Mouse (Mus musculus) liver, embryonic 13.5 days (tissue): ENCODE measurements around the gene Mief1. TPM values are rescaled to one million over a fixed set of nuclear protein-coding genes. Genes with fewer than 3 reads are reported as not detected.

ENCODE experiments used
- ATAC-seq: fragments of 200-750 bp; cut with Nextera tagmentation; 2 replicates; pipeline ENCODE4 v1.8.0; 2017; ENCODE audit warnings: low read depth, mild to moderate bottlenecking, moderate number of reproducible peaks, moderate library complexity
- DNase-seq: peaks from one replicate; pipeline ENCODE4 v3.0.0; 2022
- H3K27ac ChIP-seq: fragments of 300-500 bp; sonication (generic); 2 replicates; pipeline ENCODE4 v1.5.1; 2015; ENCODE audit warnings: moderate library complexity, mild to moderate bottlenecking, inconsistent platforms
- H3K27me3 ChIP-seq: fragments of 300-500 bp; sonication (generic); 2 replicates; pipeline ENCODE4 v1.6.1; 2015; ENCODE audit warnings: mild to moderate bottlenecking, inconsistent platforms
- H3K36me3 ChIP-seq: fragments of 300-500 bp; sonication (generic); 2 replicates; pipeline ENCODE4 v1.6.1; 2015; ENCODE audit warnings: mild to moderate bottlenecking, inconsistent platforms
- H3K4me1 ChIP-seq: fragments of 300-500 bp; sonication (generic); replicated peaks from 2 replicates; pipeline ENCODE4 v1.6.1; 2015; ENCODE audit warnings: inconsistent platforms
- H3K4me2 ChIP-seq: fragments of 300-500 bp; sonication (generic); 2 replicates; pipeline ENCODE4 v1.6.1; 2015; ENCODE audit warnings: inconsistent platforms, mild to moderate bottlenecking, moderate library complexity
- H3K4me3 ChIP-seq: fragments of 300-500 bp; sonication (generic); replicated peaks from 2 replicates; pipeline ENCODE4 v1.5.1; 2015; ENCODE audit warnings: mild to moderate bottlenecking, inconsistent platforms
- H3K9ac ChIP-seq: fragments of 300-500 bp; sonication (generic); 2 replicates; pipeline ENCODE4 v1.6.1; 2015; ENCODE audit warnings: mild to moderate bottlenecking, inconsistent platforms
- H3K9me3 ChIP-seq: fragments of 300-500 bp; sonication (generic); replicated peaks from 2 replicates; pipeline ENCODE4 v1.6.1; 2016; ENCODE audit warnings: inconsistent platforms
- WGBS: fragments of 180-500 bp; shearing (Covaris S2); methylation state at CpG from one replicate; pipeline ENCODE4 v1.1.7; 2015; ENCODE audit not compliant: insufficient replicate concordance; 5-methylcytosine and 5-hydroxymethylcytosine counted together
- polyA plus RNA-seq: library from polyadenylated mRNA; unstranded; fragments of >200 nt; fragmentation: Nextera tagmentation; extraction: Ambion mirVana; gene quantifications from 2 replicates; pipeline ENCODE4 v1.2.1, GENCODE M21; 2015

Mief1 gene
- polyA plus RNA-seq, result 18.4 and 21.5 TPM in 2 replicates

- no peaks in the 10 kb centered on the region for H3K9me3 ChIP-seq
- peak within 1 kb of the TSS; percentile 94 for H3K9ac ChIP-seq
- peak within 1 kb of the TSS; percentile 90 for H3K27ac ChIP-seq
- peak; percentile 97 for ATAC-seq
- peak; percentile 99 for DNase-seq
- peak within 1 kb of the TSS; percentile 95 for H3K4me3 ChIP-seq
- H3K36me3 ChIP-seq, result peaks cover 37% of the 10 kb centered on the region
- no peaks in the 10 kb centered on the region for H3K27me3 ChIP-seq
- under 1% methylated on average over 67 of the region's 67 CpGs for WGBS
- H3K4me2 ChIP-seq, result peak within 1 kb of the TSS; percentile 76
- peaks cover 45% of the 10 kb centered on the region for H3K4me1 ChIP-seq
Observed at GRCm38 (mm10) chr15:80233733-80234509, at the start of gene Mief1. TSS of gene Mief1 (plus strand) at chr15:80234018.

GRCm38 (mm10) chr15:80188927-80189326, 44.9 kb upstream of the Mief1 start:
- WGBS, result 63% methylated on average over 5 of the region's 5 CpGs
- ATAC-seq, result no peak

GRCm38 (mm10) chr15:80190075-80190474, 43.7 kb upstream of the Mief1 start:
- DNase-seq (no peak), ATAC-seq (no peak)
- H3K27me3 ChIP-seq, result peaks cover 8% of the 10 kb centered on the region
- no peaks in the 10 kb centered on the region for H3K9me3 ChIP-seq
- H3K4me3 ChIP-seq, result no peak overlapping the region
- WGBS, result 67% methylated on average over 4 of the region's 4 CpGs
- no peak overlapping the region for H3K27ac ChIP-seq
- no peak overlapping the region for H3K4me2 ChIP-seq
- no peak overlapping the region for H3K9ac ChIP-seq
- H3K36me3 ChIP-seq, result no peaks in the 10 kb centered on the region
- H3K4me1 ChIP-seq, result peaks cover 36% of the 10 kb centered on the region

More at GRCm38 (mm10) chr15:80188927-80189326, 44.9 kb upstream of the Mief1 start:
- Histone ChIP-seq H3K4me2 (no peak overlapping the region), H3K36me3 (no peaks in the 10 kb centered on the region), H3K4me3 (no peak overlapping the region), H3K27ac (no peak overlapping the region), H3K9me3 (no peaks in the 10 kb centered on the region), H3K9ac (no peak overlapping the region), H3K27me3 (peaks cover 5% of the 10 kb centered on the region), H3K4me1 (peaks cover 36% of the 10 kb centered on the region)
- no peak for DNase-seq

- Histone ChIP-seq H3K4me3 (no peak overlapping the region), H3K36me3 (no peaks in the 10 kb centered on the region), H3K4me1 (peaks cover 29% of the 10 kb centered on the region), H3K9me3 (no peaks in the 10 kb centered on the region), H3K27me3 (peaks cover 5% of the 10 kb centered on the region), H3K4me2 (no peak overlapping the region), H3K9ac (no peak overlapping the region), H3K27ac (peak overlapping the region; percentile 47; the same call in 1 of the 2 replicates)
- ATAC-seq (no peak), DNase-seq (no peak)
- WGBS, result 44% methylated on average over 8 of the region's 8 CpGs
Observed at GRCm38 (mm10) chr15:80191585-80192245, 42.1 kb upstream of the Mief1 start.

GRCm38 (mm10) chr15:80192246-80192585, 41.6 kb upstream of the Mief1 start:
- Histone ChIP-seq H3K36me3 (no peaks in the 10 kb centered on the region), H3K27me3 (peaks cover 5% of the 10 kb centered on the region), H3K4me3 (no peak overlapping the region), H3K9me3 (no peaks in the 10 kb centered on the region), H3K27ac (no peak overlapping the region), H3K4me1 (peaks cover 27% of the 10 kb centered on the region), H3K4me2 (no peak overlapping the region), H3K9ac (no peak overlapping the region)
- WGBS, result 73% methylated on average over 6 of the region's 6 CpGs
- DNase-seq (no peak), ATAC-seq (no peak)

- Histone ChIP-seq H3K36me3 (no peaks in the 10 kb centered on the region), H3K9me3 (no peaks in the 10 kb centered on the region), H3K4me1 (peaks cover 27% of the 10 kb centered on the region), H3K4me2 (no peak overlapping the region), H3K27ac (no peak overlapping the region), H3K27me3 (peaks cover 5% of the 10 kb centered on the region), H3K4me3 (no peak overlapping the region), H3K9ac (no peak overlapping the region)
- DNase-seq (no peak), ATAC-seq (no peak)
- 48% methylated on average over 7 of the region's 7 CpGs for WGBS
Observed at GRCm38 (mm10) chr15:80192847-80193246, 41.0 kb upstream of the Mief1 start.

GRCm38 (mm10) chr15:80199556-80199955, 34.3 kb upstream of the Mief1 start:
- Histone ChIP-seq H3K9me3 (no peaks in the 10 kb centered on the region), H3K4me3 (no peak overlapping the region), H3K27ac (no peak overlapping the region), H3K4me1 (0 out of 2 replicates have a peak, but pooled peaks cover 2% of the 10 kb centered on the region), H3K4me2 (no peak overlapping the region), H3K36me3 (0 out of 2 replicates have a peak, but pooled peaks cover 2% of the 10 kb centered on the region), H3K27me3 (0 out of 2 replicates have a peak, but pooled peaks cover 6% of the 10 kb centered on the region), H3K9ac (no peak overlapping the region)
- no peak for DNase-seq
- no peak for ATAC-seq
- WGBS, result 68% methylated on average over 2 of the region's 2 CpGs

- WGBS, result 57% methylated on average over 6 of the region's 6 CpGs
- ATAC-seq, result no peak
Observed at GRCm38 (mm10) chr15:80202111-80202775, 31.6 kb upstream of the Mief1 start.

GRCm38 (mm10) chr15:80203406-80203805, 30.4 kb upstream of the Mief1 start:
- no peak overlapping the region for H3K4me2 ChIP-seq
- 27% methylated on average over 4 of the region's 4 CpGs for WGBS
- no peaks in the 10 kb centered on the region for H3K9me3 ChIP-seq
- DNase-seq, result peak; percentile 41
- ATAC-seq, result 0 out of 2 replicates have a peak, but pooled peaks have one; percentile 29
- no peak overlapping the region for H3K27ac ChIP-seq
- no peak overlapping the region for H3K4me3 ChIP-seq
- no peak overlapping the region for H3K9ac ChIP-seq
- H3K4me1 ChIP-seq, result 0 out of 2 replicates have a peak, but pooled peaks cover 2% of the 10 kb centered on the region
- peaks cover 9% of the 10 kb centered on the region; the same call in 1 of the 2 replicates for H3K27me3 ChIP-seq
- H3K36me3 ChIP-seq, result no peaks in the 10 kb centered on the region

More at GRCm38 (mm10) chr15:80202111-80202775, 31.6 kb upstream of the Mief1 start:
- Histone ChIP-seq H3K9me3 (no peaks in the 10 kb centered on the region), H3K4me2 (no peak overlapping the region), H3K27me3 (peaks cover 9% of the 10 kb centered on the region; the same call in 1 of the 2 replicates), H3K4me3 (no peak overlapping the region), H3K9ac (no peak overlapping the region), H3K36me3 (0 out of 2 replicates have a peak, but pooled peaks cover 2% of the 10 kb centered on the region), H3K27ac (no peak overlapping the region), H3K4me1 (0 out of 2 replicates have a peak, but pooled peaks cover 2% of the 10 kb centered on the region)
- no peak for DNase-seq

- no peak overlapping the region for H3K27ac ChIP-seq
- H3K4me2 ChIP-seq, result no peak overlapping the region
- WGBS, result 65% methylated on average over 3 of the region's 3 CpGs
- DNase-seq (no peak), ATAC-seq (no peak)
- H3K27me3 ChIP-seq, result peaks cover 16% of the 10 kb centered on the region; the same call in 1 of the 2 replicates
- H3K4me1 ChIP-seq, result 0 out of 2 replicates have a peak, but pooled peaks cover 2% of the 10 kb centered on the region
- H3K36me3 ChIP-seq, result no peaks in the 10 kb centered on the region
- no peak overlapping the region for H3K9ac ChIP-seq
- no peak overlapping the region for H3K4me3 ChIP-seq
- H3K9me3 ChIP-seq, result no peaks in the 10 kb centered on the region
Observed at GRCm38 (mm10) chr15:80206057-80206565, 27.7 kb upstream of the Mief1 start.

- no peak for DNase-seq
- H3K4me1 ChIP-seq, result peaks cover 8% of the 10 kb centered on the region
- peaks cover 21% of the 10 kb centered on the region; the same call in 1 of the 2 replicates for H3K27me3 ChIP-seq
- H3K9ac ChIP-seq, result no peak overlapping the region
- no peak overlapping the region for H3K4me3 ChIP-seq
- no peaks in the 10 kb centered on the region for H3K9me3 ChIP-seq
- H3K4me2 ChIP-seq, result no peak overlapping the region
- ATAC-seq, result no peak
- no peaks in the 10 kb centered on the region for H3K36me3 ChIP-seq
- no peak overlapping the region for H3K27ac ChIP-seq
- WGBS, result 39% methylated on average over 4 of the region's 4 CpGs
Observed at GRCm38 (mm10) chr15:80208446-80208845, 25.4 kb upstream of the Mief1 start.
